Mouse (Mus musculus) hindbrain, embryonic 15.5 days (tissue): ENCODE measurements around the gene Rab13. TPM values are rescaled to one million over a fixed set of nuclear protein-coding genes. Genes with fewer than 3 reads are reported as not detected.

ENCODE experiments used
- ATAC-seq: fragments of 200-750 bp; cut with Nextera tagmentation; 2 replicates; pipeline ENCODE4 v1.8.0; 2017; ENCODE audit warnings: low read depth, moderate number of reproducible peaks, moderate TSS enrichment; ENCODE audit not compliant: low FRiP score
- H3K27ac ChIP-seq: fragments of 300-500 bp; sonication (generic); replicated peaks from 2 replicates; pipeline ENCODE4 v1.5.1; 2015; ENCODE audit warnings: mild to moderate bottlenecking, inconsistent platforms
- H3K27me3 ChIP-seq: fragments of 300-500 bp; sonication (generic); 2 replicates; pipeline ENCODE4 v1.6.1; 2015; ENCODE audit warnings: control low read depth, inconsistent platforms
- H3K36me3 ChIP-seq: fragments of 300-500 bp; sonication (generic); 2 replicates; pipeline ENCODE4 v1.6.1; 2015; ENCODE audit warnings: control low read depth, inconsistent platforms
- H3K4me1 ChIP-seq: fragments of 300-500 bp; sonication (generic); replicated peaks from 2 replicates; pipeline ENCODE4 v1.6.1; 2015; ENCODE audit warnings: control low read depth, inconsistent platforms
- H3K4me2 ChIP-seq: fragments of 300-500 bp; sonication (generic); 2 replicates; pipeline ENCODE4 v1.6.1; 2015; ENCODE audit warnings: moderate library complexity, mild to moderate bottlenecking, inconsistent platforms
- H3K4me3 ChIP-seq: fragments of 300-500 bp; sonication (generic); 2 replicates; pipeline ENCODE4 v1.5.1; 2015; ENCODE audit warnings: mild to moderate bottlenecking, inconsistent platforms
- H3K9ac ChIP-seq: fragments of 300-500 bp; sonication (generic); 2 replicates; pipeline ENCODE4 v1.6.1; 2015; ENCODE audit warnings: inconsistent platforms
- H3K9me3 ChIP-seq: fragments of 300-500 bp; sonication (generic); 2 replicates; pipeline ENCODE4 v1.6.1; 2016; ENCODE audit warnings: control low read depth, inconsistent platforms
- WGBS: fragments of 180-500 bp; shearing (Covaris S2); methylation state at CpG from one replicate; pipeline ENCODE4 v1.1.7; 2015; 5-methylcytosine and 5-hydroxymethylcytosine counted together
- polyA plus RNA-seq: library from polyadenylated mRNA; unstranded; fragments of >200 nt; fragmentation: Nextera tagmentation; extraction: Ambion mirVana; gene quantifications from 2 replicates; pipeline ENCODE4 v1.2.1, GENCODE M21; 2015

The Rab13 gene
- polyA plus RNA-seq, result 27.2 and 28.7 TPM in 2 replicates

GRCm38 (mm10) chr3:90213377-90213866 lies at the start of gene Rab13, which contains the start of gene Rps27:
Rab13 (plus strand) TSS chr3:90213695.
Rps27 (minus strand) TSS chr3:90213651.
- Histone ChIP-seq H3K4me3 (peak within 1 kb of the TSS; percentile 55), H3K27ac (peak within 1 kb of the TSS; percentile 82), H3K27me3 (no peaks in the 10 kb centered on the region), H3K9ac (peak within 1 kb of the TSS; percentile 78), H3K4me1 (peaks cover 32% of the 10 kb centered on the region), H3K9me3 (no peaks in the 10 kb centered on the region), H3K36me3 (peaks cover 35% of the 10 kb centered on the region), H3K4me2 (peak within 1 kb of the TSS; percentile 97)
- WGBS, result under 1% methylated on average over 42 of the region's 42 CpGs
- ATAC-seq, result peak; percentile 95

GRCm38 (mm10) chr3:90179566-90179965 lies 33.9 kb upstream of the Rab13 start:
- no peak overlapping the region for H3K4me3 ChIP-seq
- no peak for ATAC-seq

GRCm38 (mm10) chr3:90183581-90183980 lies 29.9 kb upstream of the Rab13 start:
- H3K9me3 ChIP-seq, result no peaks in the 10 kb centered on the region
- ATAC-seq, result no peak
- WGBS, result 82% methylated on average over 3 of the region's 3 CpGs

More at GRCm38 (mm10) chr3:90179566-90179965, 33.9 kb upstream of the Rab13 start:
- H3K9me3 ChIP-seq, result no peaks in the 10 kb centered on the region
- H3K36me3 ChIP-seq, result no peaks in the 10 kb centered on the region
- WGBS, result 79% methylated on average over 3 of the region's 3 CpGs
- H3K27ac ChIP-seq, result no peak overlapping the region
- H3K4me1 ChIP-seq, result no peaks in the 10 kb centered on the region
- no peak overlapping the region for H3K4me2 ChIP-seq
- H3K9ac ChIP-seq, result no peak overlapping the region
- no peaks in the 10 kb centered on the region for H3K27me3 ChIP-seq

GRCm38 (mm10) chr3:90190859-90191510 lies 22.5 kb upstream of the Rab13 start:
- WGBS, result 77% methylated on average over 11 of the region's 11 CpGs
- H3K36me3 ChIP-seq, result no peaks in the 10 kb centered on the region
- no peak overlapping the region for H3K4me3 ChIP-seq
- no peak overlapping the region for H3K27ac ChIP-seq
- H3K4me2 ChIP-seq, result no peak overlapping the region
- no peaks in the 10 kb centered on the region for H3K4me1 ChIP-seq
- H3K27me3 ChIP-seq, result no peaks in the 10 kb centered on the region
- ATAC-seq, result no peak
- no peaks in the 10 kb centered on the region for H3K9me3 ChIP-seq
- H3K9ac ChIP-seq, result no peak overlapping the region

More at GRCm38 (mm10) chr3:90183581-90183980, 29.9 kb upstream of the Rab13 start:
- no peak overlapping the region for H3K9ac ChIP-seq
- H3K4me2 ChIP-seq, result no peak overlapping the region
- no peaks in the 10 kb centered on the region for H3K4me1 ChIP-seq
- no peaks in the 10 kb centered on the region for H3K36me3 ChIP-seq
- H3K27me3 ChIP-seq, result no peaks in the 10 kb centered on the region
- H3K27ac ChIP-seq, result no peak overlapping the region
- H3K4me3 ChIP-seq, result no peak overlapping the region

GRCm38 (mm10) chr3:90194759-90195158 lies 18.7 kb upstream of the Rab13 start:
- Histone ChIP-seq H3K36me3 (no peaks in the 10 kb centered on the region), H3K4me2 (no peak overlapping the region), H3K9ac (no peak overlapping the region), H3K4me3 (no peak overlapping the region), H3K27me3 (no peaks in the 10 kb centered on the region), H3K27ac (no peak overlapping the region), H3K9me3 (no peaks in the 10 kb centered on the region), H3K4me1 (no peaks in the 10 kb centered on the region)
- ATAC-seq, result no peak
- 58% methylated on average over 4 of the region's 4 CpGs for WGBS

GRCm38 (mm10) chr3:90195644-90196043 lies 17.9 kb upstream of the Rab13 start:
- H3K4me3 ChIP-seq, result no peak overlapping the region
- H3K9ac ChIP-seq, result no peak overlapping the region
- H3K36me3 ChIP-seq, result no peaks in the 10 kb centered on the region
- H3K9me3 ChIP-seq, result no peaks in the 10 kb centered on the region
- ATAC-seq, result no peak
- H3K27me3 ChIP-seq, result no peaks in the 10 kb centered on the region
- H3K4me1 ChIP-seq, result no peaks in the 10 kb centered on the region
- H3K27ac ChIP-seq, result no peak overlapping the region
- WGBS, result 91% methylated on average over 1 of the region's 1 CpGs
- H3K4me2 ChIP-seq, result no peak overlapping the region

- H3K4me1 ChIP-seq, result no peaks in the 10 kb centered on the region
- no peak overlapping the region for H3K4me2 ChIP-seq
- no peak overlapping the region for H3K27ac ChIP-seq
- no peaks in the 10 kb centered on the region for H3K27me3 ChIP-seq
- H3K4me3 ChIP-seq, result no peak overlapping the region
- no peak for ATAC-seq
- H3K36me3 ChIP-seq, result no peaks in the 10 kb centered on the region
- 90% methylated on average over 1 of the region's 1 CpGs for WGBS
- H3K9me3 ChIP-seq, result no peaks in the 10 kb centered on the region
- no peak overlapping the region for H3K9ac ChIP-seq
Measured at GRCm38 (mm10) chr3:90197548-90197947, 15.9 kb upstream of the Rab13 start.

- WGBS, result 61% methylated on average over 1 of the region's 1 CpGs
- H3K9me3 ChIP-seq, result no peaks in the 10 kb centered on the region
- no peak for ATAC-seq
- H3K4me1 ChIP-seq, result no peaks in the 10 kb centered on the region
- H3K36me3 ChIP-seq, result peaks cover 2% of the 10 kb centered on the region
- no peak overlapping the region for H3K9ac ChIP-seq
- no peak overlapping the region for H3K4me2 ChIP-seq
- no peaks in the 10 kb centered on the region for H3K27me3 ChIP-seq
- no peak overlapping the region for H3K27ac ChIP-seq
- H3K4me3 ChIP-seq, result no peak overlapping the region
Measured at GRCm38 (mm10) chr3:90202884-90203283, 10.6 kb upstream of the Rab13 start.

- WGBS, result 78% methylated on average over 5 of the region's 5 CpGs
- Histone ChIP-seq H3K9me3 (no peaks in the 10 kb centered on the region), H3K27me3 (no peaks in the 10 kb centered on the region), H3K4me1 (no peaks in the 10 kb centered on the region), H3K4me3 (no peak overlapping the region), H3K27ac (no peak overlapping the region), H3K4me2 (no peak overlapping the region), H3K9ac (no peak overlapping the region), H3K36me3 (peaks cover 9% of the 10 kb centered on the region)
- ATAC-seq, result no peak
Measured at GRCm38 (mm10) chr3:90203619-90204018, 9.9 kb upstream of the Rab13 start.

- Histone ChIP-seq H3K36me3 (peaks cover 18% of the 10 kb centered on the region), H3K4me1 (no peaks in the 10 kb centered on the region), H3K27me3 (no peaks in the 10 kb centered on the region), H3K9ac (no peak overlapping the region), H3K27ac (no peak overlapping the region), H3K4me3 (no peak overlapping the region), H3K9me3 (no peaks in the 10 kb centered on the region), H3K4me2 (no peak overlapping the region)
- no peak for ATAC-seq
- WGBS, result 92% methylated on average over 2 of the region's 2 CpGs
Measured at GRCm38 (mm10) chr3:90204582-90204981, 8.9 kb upstream of the Rab13 start.

GRCm38 (mm10) chr3:90208662-90209061 lies 4.8 kb upstream of the Rab13 start:
- WGBS, result 87% methylated on average over 2 of the region's 2 CpGs
- H3K4me1 ChIP-seq, result peaks cover 23% of the 10 kb centered on the region
- H3K9ac ChIP-seq, result no peak overlapping the region
- no peaks in the 10 kb centered on the region for H3K27me3 ChIP-seq
- H3K4me2 ChIP-seq, result no peak overlapping the region
- no peak for ATAC-seq
- H3K4me3 ChIP-seq, result no peak overlapping the region
- H3K9me3 ChIP-seq, result no peaks in the 10 kb centered on the region
- H3K27ac ChIP-seq, result no peak overlapping the region
- peaks cover 42% of the 10 kb centered on the region for H3K36me3 ChIP-seq

GRCm38 (mm10) chr3:90209908-90210566 lies 3.5 kb upstream of the Rab13 start:
- H3K9ac ChIP-seq, result no peak overlapping the region
- H3K4me2 ChIP-seq, result no peak overlapping the region
- no peak for ATAC-seq
- no peaks in the 10 kb centered on the region for H3K27me3 ChIP-seq
- no peak overlapping the region for H3K4me3 ChIP-seq
- no peaks in the 10 kb centered on the region for H3K9me3 ChIP-seq
- peaks cover 42% of the 10 kb centered on the region for H3K36me3 ChIP-seq
- H3K4me1 ChIP-seq, result peaks cover 32% of the 10 kb centered on the region
- no peak overlapping the region for H3K27ac ChIP-seq
- 93% methylated on average over 5 of the region's 5 CpGs for WGBS
